Mouse (Mus musculus) adrenal gland, postnatal 14 days (tissue): ENCODE data around the gene Sptbn1. TPM values are rescaled to one million over a fixed set of nuclear protein-coding genes. Genes with fewer than 3 reads are reported as not detected.

Experiments used
- DNase-seq: peaks from one replicate; pipeline ENCODE4 v3.0.0; 2021; ENCODE audit warnings: mixed read lengths
- total RNA-seq: library from RNA; stranded (reverse); gene quantifications from 2 replicates; pipeline ENCODE4 v1.2.3, GENCODE M21; 2021

The Sptbn1 gene
- total RNA-seq, 1 experiment from 2014 or later = 336 TPM

DNA sequence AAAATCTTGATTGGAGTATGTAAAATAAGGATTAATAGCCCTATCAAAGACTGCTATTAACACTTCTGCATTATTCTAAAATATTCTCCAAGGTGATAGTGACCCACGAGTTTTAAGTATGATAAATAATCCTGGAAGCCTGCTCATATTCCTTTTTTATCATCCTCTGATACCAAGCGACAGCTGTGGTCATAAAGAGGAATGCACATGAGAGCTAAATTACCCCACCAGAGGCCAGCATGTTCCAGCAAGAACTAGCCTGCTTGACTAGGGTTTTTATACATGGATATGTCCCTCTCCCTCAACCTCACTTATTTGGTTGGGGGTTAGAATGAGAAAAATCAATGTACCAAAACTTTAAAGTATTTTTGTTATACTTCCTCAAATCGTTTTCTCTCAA lies 56.8 kb downstream of the Sptbn1 start:
- DNase-seq = no peak

DNA sequence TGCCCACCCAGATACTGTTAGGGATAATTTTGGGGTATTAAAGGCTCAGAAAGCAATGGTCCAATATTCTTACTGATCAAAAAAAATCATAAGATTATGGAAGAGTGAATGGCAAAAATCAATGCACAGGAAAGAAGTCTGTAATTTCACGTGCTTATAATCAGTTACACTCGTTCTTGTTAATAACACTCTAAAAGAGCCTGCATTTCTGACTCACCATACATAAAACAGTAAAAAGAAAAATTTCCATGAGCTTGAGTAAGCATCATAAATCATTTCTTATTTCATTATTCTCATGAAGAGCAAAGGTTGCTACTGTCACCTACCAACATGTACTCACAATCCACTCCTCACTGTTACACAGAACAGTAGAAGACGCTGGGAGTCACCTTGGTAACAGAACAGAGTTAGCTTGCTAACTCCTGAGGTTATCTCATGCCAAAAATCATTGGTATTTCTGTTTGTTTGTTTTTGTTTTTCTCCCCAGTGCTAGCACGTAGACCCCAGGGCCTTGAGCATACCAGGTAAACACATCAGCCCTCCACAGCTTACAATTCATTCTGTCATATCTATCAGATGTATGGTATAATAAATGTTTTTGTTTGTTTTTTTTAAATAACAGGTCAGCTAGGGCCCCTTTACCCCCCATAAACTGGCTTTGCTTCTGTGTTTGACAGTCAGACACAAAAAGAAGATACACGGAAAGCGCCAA lies 57.7 kb downstream of the Sptbn1 start:
- DNase-seq = no peak

DNA sequence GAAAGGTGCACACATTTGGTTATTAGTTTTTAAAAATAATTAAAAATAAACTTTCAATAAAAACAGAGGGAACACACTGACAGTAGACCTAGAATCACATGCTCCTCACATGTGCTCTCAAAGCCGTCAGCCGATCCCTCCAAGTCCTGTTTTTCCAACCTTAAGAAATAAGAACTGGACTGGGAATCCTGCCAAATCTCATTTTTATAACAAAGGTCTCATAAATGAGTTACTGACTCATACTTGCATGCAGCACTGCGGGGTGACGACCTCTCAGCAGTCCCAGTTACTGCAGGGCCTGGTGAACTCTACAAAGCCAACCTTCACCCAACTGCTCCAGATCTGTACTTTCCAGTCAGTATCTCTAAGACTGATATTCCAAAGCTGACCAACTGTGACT lies 58.5 kb downstream of the Sptbn1 start:
- DNase-seq = peak; percentile 71

DNA sequence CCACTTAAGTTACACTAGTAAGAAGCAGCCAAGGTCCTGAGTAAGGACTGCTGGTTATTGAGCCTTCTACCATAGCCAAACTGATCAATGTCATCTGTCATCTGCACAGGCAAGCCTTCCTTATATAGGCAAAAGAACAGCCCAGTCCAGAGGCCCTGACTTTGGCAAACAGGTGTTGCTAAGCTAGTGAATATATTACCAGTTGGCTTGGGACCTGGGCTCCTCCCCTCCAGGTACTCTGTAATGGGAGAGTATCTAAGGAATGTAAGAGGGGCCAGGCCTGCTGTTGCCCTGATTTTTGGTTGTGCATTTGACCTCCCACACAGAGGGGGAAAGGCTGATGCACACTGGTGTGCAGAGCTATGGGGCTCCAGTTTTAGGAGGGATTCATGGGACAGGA lies 63.6 kb downstream of the Sptbn1 start:
- DNase-seq = no peak

DNA sequence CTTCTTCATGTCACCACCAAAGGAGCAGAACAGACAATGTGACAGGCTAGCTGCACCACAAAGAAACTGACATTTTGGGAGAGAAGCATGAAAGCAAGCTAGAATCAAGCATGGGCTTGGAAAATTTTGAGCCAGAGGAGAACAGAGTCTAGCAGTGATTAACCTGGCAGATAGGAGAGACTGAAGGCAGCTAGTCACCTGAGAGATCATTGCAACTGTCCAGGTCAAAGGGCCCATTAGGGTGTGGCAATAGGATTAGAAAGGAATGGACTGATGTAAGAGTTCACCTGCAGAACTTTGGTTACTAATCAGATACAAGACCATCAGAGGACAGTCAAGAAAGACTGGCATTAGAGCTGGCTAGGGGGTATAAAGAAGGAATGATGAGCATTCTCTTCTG lies 67.6 kb downstream of the Sptbn1 start:
- no peak for DNase-seq

DNA sequence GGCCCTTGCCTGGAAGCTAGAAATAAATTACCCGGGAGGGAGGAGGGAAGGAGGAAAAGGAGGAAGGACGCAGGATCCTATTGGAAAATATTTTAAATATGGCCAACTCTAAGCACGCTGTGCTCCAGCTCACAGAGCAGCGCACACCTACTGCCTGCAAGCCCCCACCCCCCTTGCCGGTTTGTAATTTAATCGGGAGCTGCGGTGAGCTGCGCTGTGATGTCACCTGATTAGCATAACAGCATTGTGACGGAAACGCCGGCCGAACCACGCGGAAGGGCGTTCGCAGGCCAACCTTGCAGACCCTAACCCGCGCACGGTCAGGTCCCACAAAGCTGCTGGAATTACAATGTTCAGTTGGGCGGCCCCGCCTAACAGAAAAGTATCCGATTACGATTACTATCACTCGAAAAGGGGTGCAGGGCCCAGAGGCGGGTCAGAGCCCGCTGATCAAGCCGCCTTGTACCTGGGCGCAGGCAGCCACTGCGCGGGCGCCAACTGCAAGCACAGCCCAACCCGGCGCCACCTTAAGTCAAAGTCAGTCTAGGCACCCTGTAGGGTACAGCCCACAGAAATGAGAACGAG lies 69.8 kb downstream of the Sptbn1 start:
- peak; percentile 80 for DNase-seq

DNA sequence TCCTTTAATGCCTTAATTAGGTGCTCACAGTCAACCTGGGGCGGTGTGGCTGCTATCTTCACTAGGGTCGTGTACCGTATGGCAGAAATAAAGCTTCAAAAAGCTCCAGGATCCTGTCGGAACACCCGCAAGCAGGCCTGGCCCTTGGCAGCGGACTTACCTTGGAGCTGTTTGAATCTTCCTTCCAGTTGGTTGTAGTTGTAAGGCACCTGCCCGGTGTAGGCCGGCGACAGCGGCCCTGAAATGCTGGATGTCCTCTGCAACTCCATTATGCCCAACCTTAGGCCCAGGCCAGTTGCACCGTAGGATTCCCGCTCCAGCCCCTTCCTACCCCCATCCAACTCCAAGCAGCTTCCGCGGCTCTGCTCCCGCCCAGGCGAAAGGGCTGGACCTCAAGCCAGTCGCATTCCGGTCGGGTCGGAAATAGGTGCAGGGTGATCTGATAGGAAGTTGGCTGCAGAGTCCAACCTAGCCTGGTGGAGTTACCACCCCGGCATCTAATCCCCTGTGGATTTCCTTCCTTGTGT lies 70.3 kb downstream of the Sptbn1 start:
- peak; percentile 80 for DNase-seq

DNA sequence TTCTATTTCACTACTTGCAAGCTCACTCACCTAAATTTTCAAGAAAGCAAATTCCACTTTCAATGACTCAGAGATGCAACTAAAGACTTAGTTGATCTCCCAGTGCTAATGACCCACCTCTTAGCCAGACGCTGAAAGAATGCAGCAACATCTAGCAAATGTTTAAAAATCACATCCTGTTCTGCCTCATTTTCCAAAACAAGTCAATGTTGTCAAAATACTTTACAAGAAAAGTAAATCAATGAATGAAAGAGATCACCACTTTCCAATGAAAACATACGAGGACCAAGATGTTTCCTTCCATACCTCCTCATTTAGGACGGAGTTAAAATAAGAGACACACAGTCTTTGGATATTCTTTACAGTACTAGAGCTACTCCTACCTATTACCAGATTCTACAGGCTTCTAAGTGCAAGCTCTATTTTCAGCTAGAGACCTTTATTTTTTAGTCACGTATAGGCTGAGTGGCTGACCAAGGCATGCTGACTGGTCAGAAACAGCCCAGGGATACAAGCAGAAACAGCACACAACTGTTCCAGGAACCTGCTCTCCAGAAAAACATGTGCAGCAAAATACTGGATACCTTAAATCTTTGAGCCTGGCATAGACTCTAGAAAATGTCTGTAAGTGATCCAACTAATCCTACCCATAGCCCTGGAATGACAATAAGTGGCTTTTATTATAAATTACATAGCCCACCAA lies 71.5 kb downstream of the Sptbn1 start:
- DNase-seq = no peak

DNA sequence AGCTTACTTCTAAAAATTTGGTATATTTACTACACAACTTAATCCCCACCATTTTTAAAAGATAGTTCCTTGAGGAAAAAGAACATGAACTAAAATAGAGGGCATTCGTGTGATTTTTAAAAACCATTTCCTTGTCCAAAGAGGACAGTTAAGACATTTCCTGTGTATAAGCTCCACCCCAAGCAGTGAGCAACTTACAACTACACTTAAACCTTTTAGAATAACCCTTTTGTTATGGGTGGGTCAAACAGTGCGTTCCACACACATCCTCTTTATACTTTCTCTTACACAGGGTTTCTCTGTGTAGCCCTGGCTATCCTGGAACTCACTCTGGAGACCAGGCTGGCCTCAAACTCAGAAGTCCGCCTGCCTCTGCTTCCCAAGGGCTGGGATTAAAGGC lies 72.2 kb downstream of the Sptbn1 start:
- DNase-seq = no peak

DNA sequence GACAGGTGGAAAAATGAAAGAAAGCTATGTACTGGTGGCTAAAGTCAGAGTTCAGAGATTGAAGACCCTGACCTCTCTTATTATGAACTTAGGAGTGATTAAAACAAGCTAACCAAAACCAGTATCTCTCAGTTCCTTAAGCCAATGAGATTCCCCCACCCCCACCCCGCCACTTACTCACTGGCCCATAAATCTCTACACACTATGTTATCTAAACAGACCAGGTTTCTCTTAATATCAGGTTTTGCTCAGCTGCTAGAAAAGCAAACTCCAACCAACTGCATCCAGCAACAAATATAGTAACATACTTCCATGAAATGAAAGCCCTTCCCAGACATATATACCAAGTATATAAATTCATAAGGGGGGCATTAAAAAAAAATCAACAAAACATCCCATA lies 73.2 kb downstream of the Sptbn1 start:
- DNase-seq = no peak

DNA sequence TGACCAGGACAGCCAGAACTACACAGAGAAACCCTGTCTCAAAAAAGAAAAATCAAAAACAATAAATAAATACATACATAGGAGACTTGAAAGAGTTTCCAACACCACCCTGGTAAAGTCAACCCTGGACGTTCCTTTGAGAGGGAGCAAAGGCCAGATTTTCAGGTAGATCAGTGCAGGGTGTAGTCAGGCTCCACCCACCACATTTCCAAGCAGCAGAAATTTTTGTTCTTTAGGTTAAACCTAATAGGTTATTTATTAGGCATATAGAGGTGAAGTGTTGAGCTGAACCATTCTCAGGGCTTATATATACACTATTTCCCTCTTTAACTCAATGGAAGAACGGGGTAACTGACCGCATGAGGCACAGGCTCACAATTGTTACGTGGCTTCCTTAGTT lies 77.0 kb downstream of the Sptbn1 start:
- DNase-seq = no peak

DNA sequence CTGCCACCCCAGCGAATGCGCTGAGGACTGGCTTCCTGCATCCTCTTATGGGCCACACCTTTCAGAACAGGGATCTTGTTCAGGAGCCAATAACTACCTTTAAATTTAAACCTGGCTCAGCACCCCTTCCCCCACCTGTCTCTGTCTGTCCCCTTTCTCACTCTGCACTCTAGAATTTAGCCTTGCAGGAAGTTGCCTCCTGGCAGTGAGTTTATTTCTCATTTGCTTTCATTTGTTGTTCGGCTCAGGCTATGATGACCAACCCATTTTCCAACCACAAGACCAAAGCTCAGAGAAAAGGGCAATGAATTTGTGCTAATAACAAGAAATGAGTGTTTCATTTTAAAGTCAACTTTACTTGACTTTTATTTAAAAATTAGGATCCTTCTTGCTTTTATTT lies 77.9 kb downstream of the Sptbn1 start:
- DNase-seq = no peak

DNA sequence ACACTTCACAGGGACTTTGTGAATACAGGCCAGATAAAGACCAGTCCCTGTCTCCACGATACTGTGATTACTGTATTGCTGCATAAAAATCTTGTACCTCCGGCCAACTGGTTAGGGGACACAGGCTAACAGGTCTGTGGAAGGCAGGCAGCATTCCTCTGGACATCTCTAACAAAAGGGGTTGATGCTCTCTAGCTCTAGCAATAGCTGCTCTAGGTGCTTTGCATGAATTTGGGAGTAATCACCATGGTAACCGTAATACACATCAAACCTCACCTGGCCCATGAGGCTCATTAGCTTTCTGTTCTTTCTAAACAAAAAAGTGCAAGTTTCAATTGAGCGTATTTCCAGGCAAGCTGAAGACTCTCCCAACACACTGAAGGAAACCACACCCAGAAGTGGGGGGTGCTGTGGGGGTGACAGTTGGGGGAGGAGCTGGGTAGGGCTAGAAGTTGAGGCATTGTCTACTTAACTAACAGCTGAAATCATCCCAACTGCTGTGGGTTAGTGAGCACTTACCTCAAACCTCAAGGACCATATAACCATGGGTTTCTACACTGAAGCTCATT lies 81.0 kb downstream of the Sptbn1 start:
- peak; percentile 29 for DNase-seq

DNA sequence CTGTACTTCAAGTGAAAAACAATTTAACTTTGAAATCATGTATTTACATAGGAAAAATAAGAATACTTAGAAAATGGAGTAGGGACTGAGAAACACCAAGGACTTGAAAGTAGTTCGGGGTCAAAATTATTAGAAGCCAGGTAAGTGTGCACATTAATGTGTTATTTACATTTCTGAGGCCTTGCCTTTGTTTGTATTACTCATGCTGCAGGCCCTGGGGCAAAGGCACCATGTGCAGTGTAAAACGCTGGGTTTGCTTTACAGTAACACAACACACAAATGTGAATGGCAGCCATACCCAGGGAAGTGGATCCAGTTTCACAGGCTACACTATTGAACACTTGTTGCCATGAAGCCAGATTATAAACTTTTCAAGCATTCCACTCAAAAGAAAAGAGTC lies 83.4 kb downstream of the Sptbn1 start:
- no peak for DNase-seq

DNA sequence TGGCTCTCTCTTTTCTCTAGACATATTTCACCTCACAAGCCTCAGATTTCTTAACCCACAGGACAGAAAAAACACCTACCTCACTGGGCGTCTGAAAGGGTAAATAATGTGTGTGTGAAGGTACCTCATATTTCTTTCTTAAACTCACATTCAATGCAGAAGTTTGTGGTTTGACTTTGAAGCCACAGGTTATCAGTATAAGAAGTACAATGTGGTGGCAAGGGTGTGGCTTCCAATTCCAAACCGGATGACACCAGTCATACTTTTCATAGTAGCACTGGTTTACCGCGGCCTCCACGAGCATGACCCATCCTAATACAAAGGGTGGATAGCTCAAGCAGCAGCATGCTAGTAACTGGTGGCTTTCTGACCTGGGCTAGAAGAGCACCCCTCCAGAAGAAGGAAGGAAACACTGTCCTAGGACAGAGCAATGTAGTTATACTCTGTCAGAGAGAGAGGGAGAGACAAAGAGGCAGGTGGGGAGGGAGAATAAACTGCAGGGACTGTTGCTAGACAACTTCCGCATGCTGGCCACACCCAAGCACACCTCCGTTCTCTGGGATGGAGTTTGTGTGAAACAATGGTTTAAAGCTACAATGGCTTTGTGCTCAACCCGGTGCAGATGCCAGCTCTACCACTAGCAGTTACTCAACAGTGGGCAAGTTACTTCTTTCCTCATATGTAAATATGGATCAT lies 85.1 kb downstream of the Sptbn1 start:
- DNase-seq = no peak

DNA sequence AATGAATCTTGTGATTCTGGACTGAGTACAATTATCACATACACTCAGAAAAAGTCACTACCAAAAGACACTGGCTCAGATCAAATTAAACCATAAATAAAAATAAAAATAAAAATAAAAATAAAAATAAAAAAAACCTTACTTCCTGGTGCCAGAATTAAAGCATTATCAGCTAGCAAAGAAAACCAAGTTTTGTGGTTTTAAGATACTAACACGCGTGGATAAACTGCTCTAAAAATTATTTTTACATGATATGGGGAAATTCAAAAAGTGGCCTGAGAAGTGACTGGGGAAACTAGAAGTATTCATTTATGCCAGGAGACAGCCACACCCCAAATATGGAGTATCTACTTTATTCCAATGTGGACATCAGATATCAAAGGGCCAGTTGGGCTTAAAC lies 89.8 kb downstream of the Sptbn1 start:
- DNase-seq = no peak

DNA sequence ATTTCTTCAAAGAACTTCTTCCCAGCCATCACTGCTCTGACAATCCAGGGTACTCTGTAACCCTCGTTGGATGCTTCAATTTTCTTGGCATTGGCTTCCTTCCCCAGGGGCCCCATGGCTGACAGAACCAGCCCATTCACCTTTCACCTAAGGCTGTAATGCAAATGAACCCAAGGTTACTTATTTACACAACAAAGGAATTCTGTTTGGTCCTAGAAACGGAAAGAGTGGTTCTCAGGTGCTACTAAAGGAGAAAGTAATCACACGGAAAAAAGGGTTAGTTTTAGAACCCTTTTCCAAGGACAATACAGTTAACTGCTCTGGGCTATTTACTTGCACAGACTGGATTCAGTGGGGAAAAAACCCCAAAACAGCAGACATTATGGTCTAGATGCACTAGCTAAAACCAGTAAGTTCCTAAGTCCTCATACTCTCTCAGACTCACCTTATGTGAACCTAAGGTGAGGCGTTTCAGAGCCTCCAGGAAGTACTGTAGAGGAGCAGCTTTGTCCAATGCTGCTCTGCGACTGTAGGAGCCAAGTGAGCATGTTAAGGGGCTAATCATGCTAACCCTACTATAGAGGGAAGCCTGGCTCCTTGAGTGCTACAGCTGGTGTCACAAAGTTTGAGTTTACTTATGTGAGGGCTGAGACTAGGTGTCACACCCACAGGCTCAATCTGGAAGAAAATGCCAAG lies 90.7 kb downstream of the Sptbn1 start:
- DNase-seq = peak; percentile 15

DNA sequence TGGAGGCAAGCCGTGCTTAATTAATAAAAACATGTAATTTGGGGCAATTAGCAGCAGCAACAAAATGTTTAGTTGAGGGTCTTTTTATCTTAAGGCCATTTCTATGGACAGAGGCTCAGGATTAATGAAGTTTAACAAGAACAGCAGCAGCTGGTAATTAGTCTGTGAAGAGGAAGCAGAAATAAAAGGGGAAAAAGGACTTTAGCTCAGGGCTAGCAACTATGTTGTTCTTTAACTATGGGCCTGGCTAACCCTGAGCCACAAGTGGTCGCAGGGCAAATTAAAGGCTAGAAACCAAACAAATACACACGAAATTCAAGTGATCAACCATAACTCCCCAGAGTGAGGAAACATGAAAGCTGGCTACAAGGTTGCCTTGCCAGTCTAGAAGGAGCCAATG lies 91.9 kb downstream of the Sptbn1 start:
- no peak for DNase-seq

DNA sequence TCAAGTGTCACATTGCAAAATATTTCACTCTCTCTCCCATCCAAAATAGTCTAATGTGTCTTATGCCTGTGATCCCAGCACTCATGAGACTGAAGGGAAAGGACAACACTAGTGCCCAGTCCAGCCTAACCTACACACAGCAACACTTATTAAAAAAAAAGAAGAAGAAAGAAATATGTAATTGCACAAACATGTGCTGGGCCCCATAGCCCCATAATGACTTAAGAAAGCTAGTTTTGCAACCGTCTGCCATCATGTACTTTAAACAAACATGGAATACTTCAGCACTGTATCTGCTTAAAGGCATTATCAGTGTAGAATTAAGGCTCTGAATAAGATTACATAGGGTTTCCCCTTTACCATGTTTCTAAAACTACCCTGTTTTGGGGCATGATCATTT lies 92.4 kb downstream of the Sptbn1 start:
- no peak for DNase-seq

DNA sequence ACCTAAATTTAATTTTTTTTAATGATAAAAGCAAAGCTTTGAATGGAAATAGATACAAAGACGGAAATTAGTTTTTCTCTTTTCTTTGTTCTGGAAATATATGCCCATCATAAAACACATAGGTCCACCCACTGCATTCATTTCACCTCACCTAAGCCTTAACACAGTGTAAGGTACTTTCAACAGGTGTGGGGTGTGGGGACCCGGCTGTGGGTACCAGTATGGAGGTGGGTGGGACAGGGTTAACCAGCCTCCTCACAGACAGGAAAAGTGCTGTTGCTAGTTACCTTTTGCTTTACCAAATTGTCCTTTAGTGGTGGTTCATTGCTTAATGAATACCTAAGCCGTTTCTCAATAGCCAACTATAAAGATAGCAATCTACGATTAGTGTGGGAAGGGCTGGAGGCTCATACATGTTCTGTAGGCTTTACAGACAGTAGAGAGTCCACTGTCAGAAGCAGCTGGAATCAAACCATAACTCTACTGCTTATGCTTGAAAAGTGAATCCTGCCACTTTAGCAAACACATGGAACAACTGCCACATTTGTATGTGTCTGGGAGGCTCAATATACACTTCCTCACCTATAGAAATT lies 96.3 kb downstream of the Sptbn1 start:
- DNase-seq = no peak

DNA sequence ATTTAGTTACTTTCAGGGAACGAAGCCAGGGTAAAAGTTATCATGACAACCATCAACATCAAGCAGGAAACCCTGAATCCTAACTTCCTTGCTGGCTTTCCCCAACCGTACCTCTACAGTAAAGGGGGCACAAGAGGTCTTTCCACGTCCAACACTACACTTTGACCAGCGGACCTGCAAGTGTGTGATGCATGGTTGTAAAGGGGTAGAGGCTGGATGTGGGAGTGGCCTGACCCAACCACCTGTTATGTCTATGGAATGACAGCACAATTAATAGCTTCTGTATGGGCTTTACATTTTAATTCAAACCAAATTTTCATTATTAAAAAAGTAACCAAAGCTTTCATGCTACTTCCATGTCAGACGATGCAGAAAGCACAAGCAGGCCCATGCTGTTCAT lies 96.8 kb downstream of the Sptbn1 start:
- no peak for DNase-seq

DNA sequence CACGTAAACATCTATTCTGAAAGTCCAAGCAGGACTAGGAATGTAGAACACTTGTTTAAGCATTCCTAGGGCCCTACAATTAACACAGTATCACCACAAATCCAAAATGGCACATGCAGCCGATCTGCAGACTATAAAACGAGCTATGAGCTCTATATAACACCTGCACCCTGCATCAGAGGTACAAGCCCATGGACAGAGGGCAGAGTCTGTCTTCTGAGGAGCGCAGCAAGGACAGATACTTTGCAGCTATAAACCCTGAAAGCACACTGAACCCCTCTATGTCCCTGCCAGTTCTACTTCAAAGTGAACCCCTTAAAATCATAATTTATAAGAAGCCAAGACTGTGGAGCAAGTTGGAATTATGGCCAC lies 101.4 kb downstream of the Sptbn1 start:
- no peak for DNase-seq
